Mouse (Mus musculus): ENCODE results near the gene Epx.

The Epx gene

DNA sequence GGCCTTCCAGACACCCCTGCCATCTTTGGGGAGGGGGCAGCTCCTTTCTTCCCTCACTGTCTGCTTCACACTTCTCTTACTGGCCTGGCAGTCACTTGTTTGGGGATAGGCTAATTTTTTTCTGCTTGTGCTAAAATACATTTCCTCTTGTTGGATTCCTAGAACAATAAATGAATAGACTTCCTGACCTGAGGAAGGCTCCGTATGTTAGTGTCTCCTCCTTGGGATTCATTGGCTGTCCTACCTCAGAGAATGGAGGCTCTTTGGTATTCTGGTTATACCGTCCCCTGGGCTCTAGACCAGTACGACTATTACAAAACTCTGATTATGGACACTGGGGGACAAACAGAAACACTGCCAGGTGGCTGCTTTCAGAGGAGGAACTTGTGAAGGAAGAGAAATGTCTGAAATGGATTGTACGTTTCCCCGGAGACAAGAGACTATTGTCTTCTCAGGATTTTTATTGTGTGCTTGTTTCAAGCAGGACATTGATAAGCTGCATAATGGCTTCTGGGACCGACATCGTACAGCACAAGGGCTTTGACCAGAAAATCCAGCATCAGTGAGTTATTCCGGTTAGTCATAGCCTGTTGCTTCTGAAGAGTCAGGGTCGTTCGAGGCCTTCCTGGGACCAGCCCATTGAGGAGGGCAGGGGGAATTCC is 47.0 kb downstream of the Epx start, which contains the start of gene Lpo:
Lpo (minus strand) TSS at position 51 of the 662 bp plus-strand sequence.
- DNase-seq, result no peak

DNA sequence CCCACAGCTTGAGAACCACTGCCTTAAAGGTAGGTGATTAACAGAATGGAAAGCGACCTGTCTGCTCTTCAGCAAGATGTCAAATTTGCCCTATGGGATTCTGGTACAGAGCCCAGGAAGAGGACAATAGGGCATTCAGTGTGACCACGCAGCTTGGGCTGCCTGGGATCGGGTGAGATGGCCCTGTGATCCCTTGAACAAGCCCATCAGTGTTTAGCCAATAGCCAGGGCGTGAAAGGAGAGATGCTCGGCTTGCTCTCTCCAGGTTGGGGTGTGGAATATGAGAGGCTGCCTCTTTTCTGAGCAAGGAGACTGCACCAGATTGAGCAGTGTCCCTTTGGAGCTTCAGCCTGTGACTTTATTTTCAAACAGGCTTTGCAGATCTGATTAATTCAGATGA is 53.8 kb downstream of the Epx start:
- no peak for DNase-seq

DNA sequence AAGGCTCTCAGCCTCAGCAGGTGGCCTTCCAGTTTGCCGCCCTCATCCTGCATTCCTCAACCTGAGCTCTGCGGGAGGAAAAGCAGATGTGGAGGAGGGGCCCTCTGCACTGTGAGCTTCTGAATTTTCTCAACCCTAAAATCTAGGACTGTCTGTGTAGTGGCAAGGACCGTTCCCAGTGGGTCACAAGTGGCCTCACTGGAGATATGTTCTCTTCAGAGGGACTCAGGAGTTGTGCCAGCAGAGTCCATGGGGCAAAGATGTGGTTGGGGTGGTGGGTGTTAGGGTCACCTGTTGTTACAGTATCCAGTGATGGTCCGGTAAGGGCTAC is 57.9 kb downstream of the Epx start:
- no peak for DNase-seq

DNA sequence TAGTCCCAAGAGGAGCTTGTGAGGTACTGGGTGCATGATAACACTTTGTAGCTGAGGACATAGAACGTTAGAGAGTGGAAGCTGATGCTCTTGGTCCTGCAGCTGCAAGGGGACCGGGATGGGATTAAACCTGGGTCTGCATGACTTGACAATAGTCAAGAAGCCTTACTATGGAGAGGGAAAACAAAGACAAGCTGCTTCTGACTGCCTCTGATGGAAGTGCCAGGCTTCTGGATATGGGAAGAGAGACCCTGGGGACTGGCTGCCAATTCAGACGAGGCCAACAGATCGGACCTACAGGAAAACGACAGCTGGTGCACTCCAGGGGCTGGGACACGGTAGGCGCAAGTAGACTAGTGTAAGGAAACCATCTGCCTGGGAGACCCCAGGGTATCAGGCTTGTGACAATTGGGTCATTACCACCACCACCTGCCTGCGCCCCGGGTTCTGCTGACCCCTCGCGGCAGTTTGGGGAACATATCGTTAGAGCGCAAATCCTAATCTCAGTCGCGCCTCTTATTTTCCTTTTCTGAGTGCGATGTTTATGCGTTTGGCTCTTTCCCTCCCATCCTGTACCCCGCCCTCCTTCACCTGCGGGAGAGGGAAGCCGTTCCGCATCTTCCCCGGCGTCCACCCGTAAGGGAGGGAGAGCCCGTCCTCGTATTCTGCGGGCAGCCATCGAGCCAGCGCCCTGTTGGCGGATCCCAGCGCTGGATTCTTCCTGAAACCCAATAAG is 58.5 kb downstream of the Epx start:
- peak; percentile 16 for DNase-seq

DNA sequence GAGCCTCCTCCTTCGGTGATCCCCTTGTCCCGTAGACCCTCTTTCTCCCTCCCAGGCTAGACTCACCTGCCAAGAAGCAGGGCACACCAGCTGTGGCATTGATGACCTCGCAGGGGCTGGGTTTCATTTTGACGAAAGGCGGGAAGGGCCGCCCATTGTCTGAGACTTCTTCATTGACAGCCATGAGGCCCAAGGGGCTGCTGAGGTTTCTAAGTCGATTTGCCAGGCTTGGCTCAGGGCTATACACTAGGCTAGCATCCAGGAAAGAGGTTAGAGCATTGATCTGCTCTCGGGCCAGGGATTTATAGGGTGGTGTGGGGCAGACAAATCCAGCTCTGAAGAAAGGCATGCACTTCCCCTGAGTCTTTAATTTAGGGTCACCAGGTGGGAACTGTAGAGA is 60.5 kb downstream of the Epx start:
- DNase-seq, result no peak

Measured in kidney, adult 9 months (tissue).